Mouse (Mus musculus): Measurements from ENCODE around the gene Mgat4b. TPM values are rescaled to one million over a fixed set of nuclear protein-coding genes. Genes with fewer than 3 reads are reported as not detected.

Gene Mgat4b
- 1 to 10 TPM; 1.0 to 1.2 TPM for polyA plus RNA-seq (2017; shearing (Covaris generic))

DNA sequence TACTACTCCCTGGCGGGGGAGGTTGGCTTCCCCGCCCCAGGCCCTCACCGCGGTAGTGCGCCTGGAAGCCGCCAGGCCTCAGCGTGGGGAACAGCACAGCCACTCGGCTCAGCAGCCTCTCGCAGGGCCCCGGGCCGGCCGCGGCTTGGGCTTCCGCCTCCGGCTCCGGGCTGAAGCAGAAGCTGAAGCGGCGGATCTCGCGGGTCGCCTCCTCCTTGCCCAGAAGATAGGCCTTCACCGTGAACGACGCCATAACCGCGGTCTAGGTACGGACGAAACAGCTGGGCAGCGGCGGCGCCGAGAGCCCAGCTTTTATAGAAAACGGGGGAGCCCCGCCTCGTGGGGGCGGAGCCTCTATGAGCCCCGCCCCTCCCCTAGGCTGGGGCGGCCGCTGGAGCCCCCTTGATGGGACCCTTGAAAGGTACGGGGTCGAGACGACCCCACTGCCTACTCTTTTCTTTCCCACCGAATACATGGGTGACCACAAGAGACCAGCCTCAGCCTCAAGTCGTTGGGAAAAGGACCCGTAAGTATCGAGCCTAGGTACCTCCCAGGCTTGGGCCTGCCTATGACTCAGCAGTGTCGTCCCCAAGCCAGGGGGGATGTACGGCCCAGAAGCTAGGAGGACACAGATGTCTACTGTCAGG lies at the start of gene Mgat4b, which contains the start of gene Sqstm1:
Gene Mgat4b, plus strand, starts transcription at position 386 of the 647 bp plus-strand sequence.
Gene Sqstm1, minus strand, starts transcription at position 323 of the 647 bp plus-strand sequence.
- peak; percentile 62 for ATAC-seq

- ATAC-seq: peak; percentile 59
Observed at GRCm38 (mm10) chr11:50161578-50162304, 48.9 kb upstream of the Mgat4b start.

DNA sequence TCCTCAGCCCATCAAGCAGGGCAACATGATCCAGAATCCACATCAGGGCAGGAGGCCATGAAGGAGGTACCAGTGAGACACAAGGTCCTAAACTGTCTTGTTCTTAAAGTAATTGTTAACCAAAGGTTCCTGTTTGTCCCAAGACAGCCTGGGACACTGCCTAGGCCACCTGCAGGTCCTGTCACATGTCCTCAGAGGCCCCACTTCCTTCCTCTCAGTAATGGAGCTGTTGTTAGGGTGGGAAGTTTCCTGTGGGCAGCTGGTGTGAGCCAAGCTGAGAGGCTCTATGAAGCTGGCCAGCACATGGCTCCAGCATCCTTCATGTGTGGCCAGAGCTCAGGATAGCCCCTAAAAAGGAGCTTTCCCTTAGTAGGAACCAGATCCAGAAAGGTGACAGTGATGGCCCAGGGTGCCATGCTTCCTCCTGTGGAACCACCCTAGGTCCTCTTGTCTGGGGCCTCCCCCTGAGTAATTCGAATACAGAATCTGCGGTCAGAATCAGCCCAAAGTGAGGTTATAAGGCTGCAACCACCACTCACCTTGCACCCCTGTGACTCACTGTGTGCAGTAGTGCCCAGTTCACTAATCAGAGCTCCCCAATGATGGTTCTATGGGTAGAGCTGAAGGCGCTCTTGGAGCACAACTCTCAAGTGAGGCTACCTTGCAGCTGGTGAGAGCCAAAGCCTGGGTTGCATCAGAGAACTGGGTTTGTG lies 48.2 kb upstream of the Mgat4b start:
- no peak for ATAC-seq

GRCm38 (mm10) chr11:50168352-50168751 lies 42.3 kb upstream of the Mgat4b start:
- no peak for ATAC-seq

GRCm38 (mm10) chr11:50174111-50174729 lies 36.5 kb upstream of the Mgat4b start, which contains the start of gene Mrnip:
Gene Mrnip (plus strand): TSS chr11:50174444.
- peak; percentile 30 for ATAC-seq

DNA sequence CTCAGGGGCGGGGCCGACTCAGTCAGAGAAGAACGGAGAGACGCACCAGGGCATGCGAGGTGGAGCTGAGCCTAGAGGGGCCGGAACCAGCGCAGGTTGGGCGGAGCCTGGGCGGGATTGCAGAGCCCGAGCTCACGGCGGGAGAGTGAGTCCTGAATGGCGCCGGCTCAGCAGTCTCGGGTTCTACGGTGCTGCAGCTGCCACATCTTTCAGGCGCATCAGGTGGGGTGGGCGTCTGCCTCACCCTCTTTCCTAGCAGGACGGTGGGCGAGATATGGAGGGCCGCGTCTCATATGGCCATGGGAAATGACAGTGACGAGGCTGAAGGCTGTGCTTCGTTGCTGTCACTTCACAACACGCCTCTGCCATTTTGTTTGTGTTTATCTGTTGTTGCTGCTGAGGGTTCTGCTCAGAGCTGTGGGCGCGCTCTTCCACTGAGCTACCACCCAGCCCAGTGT lies 35.9 kb upstream of the Mgat4b start:
- peak; percentile 98 for ATAC-seq

GRCm38 (mm10) chr11:50176351-50176750 lies 34.3 kb upstream of the Mgat4b start:
- ATAC-seq: no peak

DNA sequence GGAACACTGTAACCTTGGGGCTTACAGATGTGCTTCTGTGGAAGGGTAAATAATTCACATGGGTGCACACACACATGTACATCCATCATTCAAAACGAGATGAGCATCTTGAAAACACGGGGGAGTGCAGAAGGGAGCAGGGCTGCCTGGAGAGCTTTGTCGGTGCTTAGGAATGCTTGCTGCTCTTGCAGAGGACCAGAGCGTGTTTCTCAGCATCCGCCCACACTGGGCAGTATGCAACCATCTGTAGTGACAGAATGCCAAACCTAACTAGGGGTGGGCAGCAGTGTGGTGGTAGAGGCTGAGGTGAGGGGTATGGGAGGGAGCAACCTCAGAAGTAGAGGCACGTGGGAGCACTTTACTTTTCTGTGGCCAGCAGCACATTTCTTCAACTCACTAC lies 33.6 kb upstream of the Mgat4b start:
- ATAC-seq: no peak

- no peak for ATAC-seq
Observed at GRCm38 (mm10) chr11:50178532-50179488, 31.9 kb upstream of the Mgat4b start.

DNA sequence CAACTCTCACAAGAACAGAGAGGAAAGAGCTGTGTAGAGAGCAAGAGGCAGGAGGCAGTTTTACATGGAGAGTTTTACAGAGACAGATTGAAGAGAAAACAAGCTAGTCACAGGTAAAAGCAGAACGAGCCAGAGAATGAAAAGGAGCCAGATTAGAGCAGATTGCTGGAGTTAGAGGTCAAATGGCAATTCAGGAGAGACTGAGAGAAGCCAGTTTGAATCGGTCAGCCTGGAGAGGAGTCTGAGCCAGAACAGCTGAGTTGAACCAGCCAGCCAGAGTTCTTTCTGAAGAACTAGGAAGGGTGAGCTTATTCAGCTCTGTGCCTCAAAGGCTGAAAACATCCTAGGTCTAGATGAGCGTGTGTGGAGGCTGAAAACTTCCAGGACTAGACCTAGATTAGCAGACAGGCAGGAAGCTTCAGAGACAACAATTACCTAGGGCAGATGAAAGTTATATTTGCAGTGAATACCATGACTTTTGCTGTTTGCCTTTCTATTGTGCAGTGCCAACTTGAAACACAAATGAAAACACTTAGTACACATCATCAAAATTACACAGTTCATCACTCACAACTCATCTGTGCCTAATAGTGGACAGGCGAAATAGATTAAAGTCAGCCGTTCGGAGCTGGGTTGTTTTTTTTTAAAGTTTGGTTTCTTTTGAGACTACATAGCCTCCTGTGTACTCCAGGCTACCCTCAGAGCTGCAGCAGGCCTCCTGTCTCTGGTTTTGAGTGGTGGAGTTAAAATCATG lies 30.0 kb upstream of the Mgat4b start:
- no peak for ATAC-seq

- no peak for ATAC-seq
Observed at GRCm38 (mm10) chr11:50182702-50183101, 28.0 kb upstream of the Mgat4b start.

DNA sequence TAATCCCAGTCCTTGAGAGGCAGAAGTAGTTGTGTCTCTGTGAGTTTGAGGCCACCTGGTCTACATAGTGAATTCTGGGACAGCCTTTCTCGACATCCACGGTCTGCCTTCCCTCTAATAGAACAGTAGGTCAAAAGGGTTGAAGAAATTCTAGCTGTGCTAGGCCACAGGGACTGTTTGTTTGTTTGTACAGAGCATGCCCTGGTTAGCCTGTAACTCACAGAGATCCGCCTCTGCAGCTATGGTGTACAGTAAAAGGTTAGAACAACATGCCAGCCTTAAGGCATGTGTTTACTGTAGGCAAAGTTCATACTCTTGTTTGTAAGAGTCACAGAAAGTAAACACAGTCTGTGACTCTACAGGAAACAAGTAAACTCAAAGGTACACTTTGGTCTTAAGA lies 25.9 kb upstream of the Mgat4b start:
- ATAC-seq: no peak

GRCm38 (mm10) chr11:50188682-50189081 lies 22.0 kb upstream of the Mgat4b start:
- ATAC-seq: no peak

- no peak for ATAC-seq
Observed at GRCm38 (mm10) chr11:50190362-50190761, 20.3 kb upstream of the Mgat4b start.

DNA sequence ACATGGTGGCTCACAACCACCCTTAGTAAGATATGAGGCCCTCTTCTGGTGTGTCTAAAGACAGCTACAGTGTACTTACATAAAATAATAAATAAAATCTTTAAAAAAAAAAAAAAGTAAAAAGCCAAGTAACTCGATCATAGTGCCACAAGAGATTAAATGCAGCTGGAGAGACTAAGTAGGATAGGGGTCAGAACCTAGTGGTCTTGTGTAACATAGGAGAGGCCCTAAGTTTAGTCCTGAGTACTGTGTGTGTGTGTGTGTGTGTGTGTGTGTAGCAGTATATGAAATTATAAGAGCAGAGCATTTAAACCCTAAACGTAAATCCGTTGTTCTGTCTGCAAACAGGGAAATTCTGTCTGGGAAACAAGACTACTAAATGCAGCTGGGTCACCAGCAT lies 18.4 kb upstream of the Mgat4b start:
- ATAC-seq: no peak

- no peak for ATAC-seq
Observed at GRCm38 (mm10) chr11:50194070-50194469, 16.6 kb upstream of the Mgat4b start.

DNA sequence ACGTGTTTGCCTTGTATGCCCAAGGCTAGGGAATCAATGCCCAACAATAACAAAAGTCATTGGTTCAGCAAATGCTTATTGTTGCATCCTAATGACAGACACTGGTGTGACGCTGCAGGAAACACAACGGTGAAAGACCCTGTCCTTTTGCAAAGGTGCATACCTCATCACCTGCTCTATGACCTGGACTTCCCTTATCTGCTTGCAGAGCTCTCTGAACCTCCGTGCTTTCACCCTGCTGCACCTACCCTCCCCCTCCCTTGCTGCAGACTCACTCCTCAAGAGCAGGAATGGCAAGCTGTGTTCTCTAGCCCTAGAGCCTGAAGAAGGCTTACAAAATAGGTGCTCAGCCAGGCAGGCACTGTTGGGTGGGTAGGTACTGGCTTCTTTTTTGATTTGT lies 15.9 kb upstream of the Mgat4b start:
- no peak for ATAC-seq

GRCm38 (mm10) chr11:50197500-50197899 lies 13.2 kb upstream of the Mgat4b start:
- no peak for ATAC-seq

DNA sequence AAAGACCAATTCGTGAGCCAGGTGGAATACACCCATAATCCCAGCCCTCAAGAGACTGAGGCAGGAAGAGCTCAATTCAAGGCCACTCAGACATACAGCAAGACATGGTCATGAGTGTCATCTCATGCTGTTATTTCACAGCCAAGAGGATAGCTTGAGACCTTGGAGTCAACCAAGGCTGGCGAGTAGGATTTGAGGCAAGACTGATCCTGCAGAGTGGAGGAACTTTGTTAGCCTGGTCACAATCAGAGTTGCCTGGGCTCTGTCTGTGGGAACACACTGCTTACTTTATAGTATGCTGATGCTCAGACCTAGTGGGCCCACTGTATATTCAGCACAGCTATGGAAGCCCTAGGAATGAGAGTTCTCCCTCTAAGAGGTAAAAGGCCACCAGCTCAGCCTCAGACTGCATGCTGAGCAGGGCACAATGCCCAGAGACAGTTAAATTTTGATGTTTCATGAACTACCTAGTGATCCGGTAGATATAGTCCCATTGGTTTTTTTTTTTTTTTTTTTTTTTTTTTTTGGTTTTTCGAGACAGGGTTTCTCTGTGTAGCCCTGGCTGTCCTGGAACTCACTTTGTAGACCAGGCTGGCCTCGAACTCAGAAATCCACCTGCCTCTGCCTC lies 12.4 kb upstream of the Mgat4b start:
- no peak for ATAC-seq

DNA sequence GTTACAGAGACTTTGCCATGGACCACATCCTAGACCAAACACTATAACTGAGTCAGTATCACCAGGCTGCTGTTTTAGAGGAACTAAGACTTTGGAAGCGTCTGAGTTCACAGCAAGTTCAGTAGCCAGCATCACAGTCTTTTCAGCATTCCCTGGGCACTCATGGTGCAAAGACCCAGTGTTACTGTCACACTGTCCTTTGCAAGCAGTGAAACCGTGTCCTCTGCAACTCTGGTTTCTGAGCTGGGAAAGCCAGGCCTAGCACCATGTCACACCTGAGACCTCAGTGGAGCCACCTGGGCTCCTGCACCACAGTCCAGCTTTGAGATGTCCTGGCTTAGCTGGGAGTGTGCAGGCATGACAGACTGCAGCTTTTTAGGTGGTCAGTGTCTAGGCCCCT lies 11.8 kb upstream of the Mgat4b start:
- ATAC-seq: no peak

All from activated CD4-positive, CD25-positive, alpha-beta regulatory T cell, adult 4 months (primary cell).